In genomic region chr4:134956328-134956727, GRCm38 (mm10) we compare ENCODE assay signal across 7 mouse cellular contexts. TPM values are rescaled to one million over a fixed set of nuclear protein-coding genes. Genes with fewer than 3 reads are reported as not detected.
DNase-seq lines count a peak whose midpoint lies in the region; ATAC-seq and TF ChIP-seq lines count a peak whose summit lies in the region.

No protein-coding gene starts in this region.

- H3K9ac ChIP-seq in kidney, embryonic 14.5 days (ENCODE audit: low read depth, low read length), result no peak overlapping the region

- H3K4me2 ChIP-seq in kidney, embryonic 14.5 days (replicated peaks; ENCODE audit: low read depth, low read length), result no peak overlapping the region

- H3K27me3 ChIP-seq in kidney, embryonic 14.5 days (ENCODE audit: control insufficient read depth, insufficient read depth, low read length), result no peaks in the 10 kb centered on the region; the same call in 1 of the 2 replicates

- peak; percentile 33 for DNase-seq in right cerebral cortex, adult 18-20 months
- no peak for DNase-seq in right cerebral cortex, postnatal 25 days
- DNase-seq in lung, adult 18-20 months, result peak; percentile 58 to 64
- peak; percentile 47 to 72 for DNase-seq in right cerebral cortex, adult 2 months (ENCODE audit: low spot score in 2 of 2)

- no peak for TF ChIP-seq POLR2A in bone marrow macrophage, adult 2 months (IDR thresholded peaks at IDR 0.05; ENCODE audit: borderline replicate concordance, low read depth, low read length)

- no peaks in the 10 kb centered on the region for H3K4me1 ChIP-seq in bone marrow macrophage, adult 2 months (ENCODE audit: control insufficient read depth, insufficient read depth, low read length)
- H3K4me1 ChIP-seq in kidney, embryonic 14.5 days (ENCODE audit: control insufficient read depth, insufficient read depth, low read length), result peaks cover 6% of the 10 kb centered on the region; the same call in 1 of the 2 replicates

- peak; percentile 20; the same call in 1 of the 2 replicates for TF ChIP-seq CTCF in bone marrow macrophage, adult 2 months (IDR thresholded peaks at IDR 0.05; ENCODE audit: low read depth, low read length)

- 21% methylated on average over 3 of the region's 3 CpGs for WGBS in kidney, embryonic 14.5 days

- no peak overlapping the region for H3K4me3 ChIP-seq in bone marrow macrophage, adult 2 months (ENCODE audit: insufficient read depth, low read length)
- H3K4me3 ChIP-seq in kidney, embryonic 14.5 days (ENCODE audit: low read length), result no peak overlapping the region

- ATAC-seq in erythroblast, adult 5-6 weeks (replicated peaks; ENCODE audit: low FRiP score, poor library complexity, severe bottlenecking), result peak; percentile 82
- ATAC-seq in kidney, embryonic 14.5 days (ENCODE audit: low FRiP score, low TSS enrichment), result peak; percentile 47; the same call in 1 of the 2 replicates

- no peaks in the 10 kb centered on the region for H3K9me3 ChIP-seq in kidney, embryonic 14.5 days (ENCODE audit: control insufficient read depth, low read length)

- H3K27ac ChIP-seq in bone marrow macrophage, adult 2 months (ENCODE audit: insufficient read depth, low read depth, low read length), result no peak overlapping the region
- H3K27ac ChIP-seq in kidney, embryonic 14.5 days (ENCODE audit: low read depth, low read length), result no peak overlapping the region

- no peaks in the 10 kb centered on the region for H3K36me3 ChIP-seq in kidney, embryonic 14.5 days (ENCODE audit: control insufficient read depth, insufficient read depth, low read length)

RNA-seq across cellular contexts. Expression of gene Syf2, which starts 25.6 kb away (rescaled TPM):
- 97.3 and 97.6 TPM in 2 replicates for polyA plus RNA-seq in bone marrow macrophage, adult 2 months (2012; ENCODE audit: insufficient read depth, insufficient read length, missing spikeins)
- 103 and 110 TPM in 2 replicates for total RNA-seq in erythroblast, adult 5-6 weeks (2015; ENCODE audit: low replicate concordance)
- 291 and 294 TPM in 2 replicates for total RNA-seq in erythroblast, adult 5-6 weeks (2017; ENCODE audit: low replicate concordance)
- 77.3 and 90.1 TPM in 2 replicates for polyA plus RNA-seq in kidney, embryonic 14.5 days (2014; fragmentation: Nextera tagmentation; extraction: Ambion mirVana)

RNA-seq across cellular contexts. Expression of gene Rsrp1, which starts 32.9 kb away (rescaled TPM):
- polyA plus RNA-seq in bone marrow macrophage, adult 2 months (2012; ENCODE audit: insufficient read depth, insufficient read length, missing spikeins), result 1,131 and 1,373 TPM in 2 replicates
- 2,585 and 2,588 TPM in 2 replicates for total RNA-seq in erythroblast, adult 5-6 weeks (2015; ENCODE audit: low replicate concordance)
- 1,104 and 1,368 TPM in 2 replicates for total RNA-seq in erythroblast, adult 5-6 weeks (2017; ENCODE audit: low replicate concordance)
- polyA plus RNA-seq in kidney, embryonic 14.5 days (2014; fragmentation: Nextera tagmentation; extraction: Ambion mirVana), result 339 and 370 TPM in 2 replicates

RNA-seq across cellular contexts. Expression of gene Tmem50a, which starts 41.5 kb away (rescaled TPM):
- polyA plus RNA-seq in bone marrow macrophage, adult 2 months (2012; ENCODE audit: insufficient read depth, insufficient read length, missing spikeins), result 392 and 428 TPM in 2 replicates
- 150 and 151 TPM in 2 replicates for total RNA-seq in erythroblast, adult 5-6 weeks (2015; ENCODE audit: low replicate concordance)
- total RNA-seq in erythroblast, adult 5-6 weeks (2017; ENCODE audit: low replicate concordance), result 200 and 208 TPM in 2 replicates
- polyA plus RNA-seq in kidney, embryonic 14.5 days (2014; fragmentation: Nextera tagmentation; extraction: Ambion mirVana), result 156 and 163 TPM in 2 replicates
